Mouse (Mus musculus) kidney, postnatal 14 days (tissue): Measurements from ENCODE around the gene Rnf157.
"Not testable (repeated sequence)": the region's sequence is repeated elsewhere in the genome, so short reads cannot be mapped to it uniquely, and the experiment has no call there.

ENCODE experiments used
- DNase-seq: peaks from one replicate; pipeline ENCODE4 v3.0.0; 2022; ENCODE audit warnings: mixed read lengths

The Rnf157 gene

GRCm38 (mm10) chr11:116433356-116434286, 20.8 kb upstream of the Rnf157 start, which contains the start of gene Ubald2:
Gene Ubald2, plus strand, starts transcription at chr11:116434094.
- DNase-seq = peak; percentile 100

GRCm38 (mm10) chr11:116432593-116433355, 19.9 kb upstream of the Rnf157 start:
- no peak for DNase-seq

GRCm38 (mm10) chr11:116432127-116432526, 19.3 kb upstream of the Rnf157 start:
- DNase-seq = no peak

- DNase-seq = peak; percentile 63
Measured at GRCm38 (mm10) chr11:116431428-116432077, 18.7 kb upstream of the Rnf157 start.

- DNase-seq = no peak
Measured at GRCm38 (mm10) chr11:116430723-116431427, 18.0 kb upstream of the Rnf157 start.

- DNase-seq = no peak
Measured at GRCm38 (mm10) chr11:116429862-116430613, 17.2 kb upstream of the Rnf157 start.

- DNase-seq = no peak
Measured at GRCm38 (mm10) chr11:116428872-116429859, 16.3 kb upstream of the Rnf157 start.

- no peak for DNase-seq
Measured at GRCm38 (mm10) chr11:116426852-116427575, 14.2 kb upstream of the Rnf157 start.

- DNase-seq = not testable (repeated sequence)
Measured at GRCm38 (mm10) chr11:116426328-116426727, 13.5 kb upstream of the Rnf157 start.

- DNase-seq = no peak
Measured at GRCm38 (mm10) chr11:116424621-116425407, 12.0 kb upstream of the Rnf157 start.

- DNase-seq = no peak
Measured at GRCm38 (mm10) chr11:116423782-116424620, 11.2 kb upstream of the Rnf157 start.

- DNase-seq = no peak
Measured at GRCm38 (mm10) chr11:116423214-116423613, 10.4 kb upstream of the Rnf157 start.

GRCm38 (mm10) chr11:116422562-116422961, 9.7 kb upstream of the Rnf157 start:
- no peak for DNase-seq

GRCm38 (mm10) chr11:116421102-116421501, 8.3 kb upstream of the Rnf157 start:
- DNase-seq = no peak

GRCm38 (mm10) chr11:116418841-116419462, 6.1 kb upstream of the Rnf157 start:
- no peak for DNase-seq

GRCm38 (mm10) chr11:116418194-116418840, 5.5 kb upstream of the Rnf157 start:
- no peak for DNase-seq

GRCm38 (mm10) chr11:116417054-116417453, 4.2 kb upstream of the Rnf157 start:
- DNase-seq = no peak
